Mouse (Mus musculus) left cerebral cortex, postnatal 4 days (tissue): Measurements from ENCODE around the gene Spata22. TPM values are rescaled to one million over a fixed set of nuclear protein-coding genes. Genes with fewer than 3 reads are reported as not detected.

ENCODE experiments used
- total RNA-seq, 2 experiments: library from RNA; stranded (reverse); gene quantifications; 2 replicates each; pipeline ENCODE4 v1.2.3; 2021

Gene Spata22
- total RNA-seq, 2 experiments from 2014 or later = 0.28 TPM; not detected in 1

Other genes with a start within 250 kb of the Spata22 start
- not detected for gene Itgae, start 239.2 kb upstream of the Spata22 start, total RNA-seq
- gene Haspin, start 191.4 kb upstream of the Spata22 start, total RNA-seq = 1 to 10 TPM; 1.6 TPM
- gene P2rx5, start 169.3 kb upstream of the Spata22 start, total RNA-seq = 1 to 10 TPM in 1 of 2 experiments, under 1 TPM in 1; 0.72 to 1.0 TPM
- gene Emc6, start 152.7 kb upstream of the Spata22 start, total RNA-seq = 10 to 100 TPM; 59.8 to 64.3 TPM
- gene Tax1bp3, start 152.7 kb upstream of the Spata22 start, total RNA-seq = 10 to 100 TPM; 42.2 to 42.5 TPM
- gene Ctns, start 130.7 kb upstream of the Spata22 start, total RNA-seq = 10 to 100 TPM; 17.7 to 21.1 TPM
- 1 to 10 TPM; 1.1 to 1.2 TPM for gene Shpk, start 130.3 kb upstream of the Spata22 start, total RNA-seq
- gene Trpv1, start 95.4 kb upstream of the Spata22 start, total RNA-seq = under 1 TPM; 0.46 to 0.82 TPM
- gene Trpv3, start 62.4 kb upstream of the Spata22 start, total RNA-seq = under 1 TPM; 0.46 to 0.66 TPM
- gene Aspa, start 145 bp upstream of the Spata22 start, total RNA-seq = 1 to 10 TPM; 2.0 to 2.7 TPM
- not detected for gene Gm49340, start within 50 bp of the Spata22 start, total RNA-seq
- not detected for gene Olfr20, start 21.0 kb downstream of the Spata22 start, total RNA-seq
- gene Olfr376, start 41.5 kb downstream of the Spata22 start, total RNA-seq = not detected
- gene Olfr1, start 69.9 kb downstream of the Spata22 start, total RNA-seq = not detected
- not detected for gene Olfr378, start 98.7 kb downstream of the Spata22 start, total RNA-seq
- not detected for gene Olfr380, start 127.8 kb downstream of the Spata22 start, total RNA-seq
- not detected for gene Olfr381, start 161.9 kb downstream of the Spata22 start, total RNA-seq
- not detected for gene Olfr382, start 187.5 kb downstream of the Spata22 start, total RNA-seq